Mouse (Mus musculus) B cell, adult 67 days (primary cell): ENCODE results near the gene Gbp8. TPM values are rescaled to one million over a fixed set of nuclear protein-coding genes. Genes with fewer than 3 reads are reported as not detected.

Experiments
- total RNA-seq, 2 experiments: library from RNA; stranded (reverse); gene quantifications; 4 replicates each; pipeline ENCODE4 v1.2.4; 2023

Gbp8 gene
- 10 to 100 TPM; 16.9 to 19.6 TPM for total RNA-seq

DNA sequence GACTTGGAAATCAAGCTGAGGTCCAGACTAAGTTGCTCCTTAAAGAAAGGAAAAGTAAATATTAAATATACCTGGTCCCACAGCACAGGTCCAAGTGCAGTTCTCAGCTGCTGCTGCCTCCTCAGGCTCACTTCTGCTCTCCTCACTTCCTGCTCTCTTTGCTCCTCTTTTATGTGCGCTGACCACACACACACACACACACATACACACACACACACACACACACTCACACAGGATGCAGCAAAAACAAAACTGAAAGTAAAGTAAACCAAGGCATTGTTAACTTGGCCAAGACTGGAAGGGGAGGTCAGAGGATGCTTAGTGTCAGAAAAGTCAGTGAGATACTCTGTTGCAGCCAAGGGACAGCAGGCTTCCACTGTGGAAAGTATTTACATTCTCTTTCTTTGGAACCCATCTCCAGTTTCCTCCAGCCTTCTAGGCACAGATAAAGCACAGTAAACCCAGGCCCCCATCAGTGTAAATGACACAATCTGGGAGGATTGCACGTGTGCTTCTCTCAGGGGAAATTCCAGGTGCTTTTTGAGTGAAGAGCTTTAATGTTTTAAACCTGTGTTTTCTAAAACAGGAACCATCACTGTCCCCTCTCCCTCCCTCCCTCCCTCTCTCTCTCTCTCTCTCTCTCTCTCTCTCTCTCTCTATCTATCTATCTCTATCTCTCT, at the start of gene Gbp8, which contains the start of the genes Gbp9 and Gbp4:
Gene Gbp8 (minus strand): TSS at position 132 of the 680 bp plus-strand sequence.
Gene Gbp9 (minus strand): TSS at position 131 of the 680 bp plus-strand sequence.
Gene Gbp4 (minus strand): TSS at position 178 of the 680 bp plus-strand sequence.

GRCm38 (mm10) chr5:104982535-104982934, 156.8 kb downstream of the Gbp8 start, which contains the start of gene Abcg3:
Abcg3 (minus strand) TSS chr5:104982718.

Other genes starting within 250 kb of the Gbp8 start
- 10 to 100 TPM in 1 of 2 experiments, 1 to 10 TPM in 1; 8.2 to 10.6 TPM for gene Abcg3, start 156.8 kb downstream of the Gbp8 start, total RNA-seq
- gene Gbp9, start within 50 bp of the Gbp8 start, total RNA-seq: 100 to 1,000 TPM in 1 of 2 experiments, 10 to 100 TPM in 1; 93.2 to 113 TPM
- 10 to 100 TPM; 70.3 to 95.2 TPM for gene Gbp4, start within 50 bp of the Gbp8 start, total RNA-seq
- 1 to 10 TPM in 1 of 2 experiments, under 1 TPM in 1; 0.20 to 1.6 TPM for gene Gbp10, start 100.0 kb upstream of the Gbp8 start, total RNA-seq
- gene Gm43302, start 154.2 kb upstream of the Gbp8 start, total RNA-seq: not detected
- gene Gbp6, start 154.2 kb upstream of the Gbp8 start, total RNA-seq: 1 to 10 TPM; 2.0 to 5.0 TPM